Mouse (Mus musculus): ENCODE data around the gene Gstk1.

The Gstk1 gene

DNA sequence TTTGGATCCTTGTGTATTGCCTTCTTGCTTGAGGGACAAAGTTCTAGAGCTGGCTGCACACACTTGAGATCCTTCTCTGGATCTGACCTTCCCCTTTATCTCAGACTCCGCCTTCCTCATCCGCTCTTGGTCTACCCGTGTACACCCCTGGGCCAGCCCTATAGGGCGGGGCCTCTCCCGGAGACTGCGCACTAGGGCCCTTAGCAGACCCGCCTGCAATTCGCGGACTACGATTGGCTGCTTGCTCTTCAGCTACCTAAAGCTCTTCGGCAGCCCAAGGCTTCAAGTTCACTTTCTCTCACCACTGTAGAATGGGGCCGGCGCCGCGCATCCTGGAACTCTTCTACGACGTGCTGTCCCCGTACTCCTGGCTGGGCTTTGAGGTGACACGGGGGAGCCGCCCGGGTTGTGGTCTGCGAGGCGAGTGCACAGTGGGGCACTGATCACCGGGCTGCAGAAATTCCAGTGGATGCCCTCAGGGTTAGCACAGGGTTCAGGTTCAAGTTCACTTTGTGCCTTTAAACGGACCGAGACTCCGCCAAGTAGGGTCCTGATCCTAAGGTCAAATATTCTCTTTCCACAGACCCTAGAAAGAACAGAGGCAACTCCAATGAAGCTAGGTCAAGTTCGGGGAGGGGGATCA is at the start of gene Gstk1:
TSS of gene Gstk1 (plus strand) at position 225 of the 643 bp plus-strand sequence.
- peak; percentile 79 to 85 for DNase-seq (ENCODE audit: low spot score in 2 of 2)

DNA sequence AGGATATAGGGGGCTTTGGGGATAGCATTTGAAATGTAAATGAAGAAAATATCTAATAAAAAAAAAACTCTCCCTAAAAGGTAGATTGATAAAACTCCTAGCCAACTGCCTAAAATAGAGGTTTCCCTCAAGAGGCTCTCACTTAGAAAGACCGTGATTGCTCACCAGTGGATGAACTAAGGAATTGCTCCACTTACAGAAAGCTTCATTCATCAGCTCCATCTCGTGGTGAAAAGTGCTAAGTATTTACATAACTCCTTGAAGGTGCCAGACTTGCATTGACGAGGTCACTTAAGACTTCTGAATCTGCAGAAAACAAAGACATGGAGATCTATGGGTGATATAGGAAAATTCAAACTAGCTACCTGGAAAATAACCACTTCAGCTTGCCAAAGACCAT is 48.0 kb upstream of the Gstk1 start:
- no peak for DNase-seq (ENCODE audit: low spot score in 2 of 2)

- no peak for DNase-seq (ENCODE audit: low spot score in 2 of 2)
These were observed 46.2 kb upstream of the Gstk1 start for GRCm38 (mm10) chr6:42199498-42199897.

GRCm38 (mm10) chr6:42215028-42215427 is 30.7 kb upstream of the Gstk1 start, which contains the start of gene Tas2r144:
Gene Tas2r144 (plus strand): TSS chr6:42215328.
- DNase-seq (ENCODE audit: low spot score in 2 of 2), result no peak

DNA sequence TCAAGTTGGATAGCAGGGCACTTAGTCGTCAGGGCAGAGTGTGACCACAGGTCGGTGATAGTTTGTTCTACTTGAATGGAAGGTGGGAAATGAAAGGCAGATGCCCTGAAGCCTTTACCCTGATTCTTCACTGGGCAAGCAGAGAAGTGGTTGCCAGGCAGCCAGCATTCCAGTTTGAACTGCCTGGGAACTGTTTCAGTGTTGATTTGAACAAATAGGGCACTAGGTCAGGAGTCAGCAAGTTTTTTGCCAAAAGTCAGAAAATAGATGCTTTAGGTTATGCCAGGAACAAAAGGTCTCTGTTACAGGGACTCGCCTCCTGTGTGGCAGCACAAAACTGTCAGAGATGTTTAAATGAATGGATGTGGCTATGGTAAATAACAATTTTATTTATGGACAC is 23.4 kb upstream of the Gstk1 start:
- DNase-seq (ENCODE audit: low spot score in 2 of 2), result no peak

- DNase-seq (ENCODE audit: low spot score in 2 of 2), result no peak
These were observed 20.7 kb upstream of the Gstk1 start for GRCm38 (mm10) chr6:42225046-42225445.

- DNase-seq (ENCODE audit: low spot score in 2 of 2), result peak; percentile 46 to 79
These were observed 18.3 kb upstream of the Gstk1 start for GRCm38 (mm10) chr6:42227240-42228101.

GRCm38 (mm10) chr6:42229610-42230009 is 16.1 kb upstream of the Gstk1 start:
- no peak for DNase-seq (ENCODE audit: low spot score in 2 of 2)

- no peak for DNase-seq (ENCODE audit: low spot score in 2 of 2)
These were observed 14.5 kb upstream of the Gstk1 start for GRCm38 (mm10) chr6:42231191-42231590.

DNA sequence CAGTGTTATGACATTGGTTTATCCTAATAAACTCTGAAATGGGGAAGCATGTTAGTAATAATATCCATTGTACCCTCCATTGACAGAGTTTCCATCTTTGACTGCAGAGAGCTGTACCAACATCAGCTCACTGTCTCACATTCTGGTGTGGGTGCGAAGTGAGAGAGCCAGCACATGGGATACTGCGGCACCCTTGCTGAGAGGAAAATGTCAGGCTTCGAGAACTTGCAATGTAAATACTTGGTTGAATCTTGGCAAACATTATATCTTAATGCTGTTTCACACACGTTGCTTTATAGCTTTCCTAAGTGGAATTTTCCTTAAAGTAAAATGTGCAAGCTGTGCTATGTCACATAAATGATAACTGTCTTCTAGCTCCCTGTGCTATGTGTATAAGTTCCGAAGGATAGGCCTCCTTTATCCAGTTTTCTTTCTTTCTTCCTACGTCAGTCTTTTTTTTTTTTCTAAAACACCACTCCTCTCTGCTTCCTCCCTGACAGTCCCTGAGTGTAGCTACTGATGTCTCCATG is 8.4 kb upstream of the Gstk1 start:
- no peak for DNase-seq (ENCODE audit: low spot score in 2 of 2)

DNA sequence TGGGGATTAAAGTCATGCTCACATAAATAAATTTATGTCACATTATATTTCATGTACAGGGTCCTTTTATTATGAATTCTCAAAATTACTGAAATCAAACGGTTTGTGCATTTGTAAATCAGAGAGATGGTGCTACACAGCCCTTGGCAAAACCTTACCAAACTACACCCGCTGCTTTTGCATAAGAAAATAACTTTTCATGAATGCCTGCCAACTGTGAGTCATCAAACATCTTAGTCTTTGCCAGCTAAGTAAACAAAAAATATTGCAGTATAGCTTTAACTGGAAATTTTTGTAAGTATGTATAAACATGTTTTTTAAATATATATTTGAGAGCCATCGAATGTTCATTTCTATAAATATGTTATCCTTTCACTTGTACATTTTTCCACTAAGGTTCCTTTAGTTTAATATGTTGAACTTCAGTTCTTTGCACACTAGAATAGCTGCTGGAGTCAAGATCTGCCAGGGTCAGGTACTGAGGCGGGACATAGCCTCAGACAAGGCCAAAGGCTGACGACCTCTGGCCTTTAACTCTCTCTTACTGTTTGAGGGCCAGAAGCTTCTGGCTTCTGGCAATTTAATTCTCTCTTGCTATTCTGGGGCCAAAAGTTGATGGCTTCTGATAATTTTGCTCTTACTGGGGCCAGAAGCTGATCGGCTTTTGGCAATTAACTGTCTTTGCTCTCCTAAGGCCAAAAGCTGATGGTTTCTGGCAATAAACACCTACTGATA is 4.3 kb upstream of the Gstk1 start:
- DNase-seq (ENCODE audit: low spot score in 2 of 2), result no peak

DNA sequence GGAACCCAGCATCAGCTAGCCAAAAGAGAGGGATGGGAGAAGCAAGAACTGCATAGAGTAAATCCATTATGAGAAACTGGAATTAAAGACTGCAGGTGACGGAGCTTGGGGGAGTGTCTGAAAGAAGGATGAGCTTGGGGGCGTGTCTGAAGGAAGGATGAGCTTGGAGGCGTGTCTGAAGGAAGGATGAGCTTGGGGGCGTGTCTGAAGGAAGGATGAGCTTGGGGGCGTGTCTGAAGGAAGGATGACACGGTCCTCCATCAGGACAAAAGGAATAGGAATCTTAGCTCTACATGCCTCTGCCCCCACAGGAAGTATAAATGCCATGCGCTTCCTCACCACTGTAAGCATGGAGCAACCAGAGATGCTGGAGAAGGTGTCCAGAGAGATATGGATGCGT is 1.4 kb downstream of the Gstk1 start:
- DNase-seq (ENCODE audit: low spot score in 2 of 2), result peak in 1 of 2 experiments; percentile 38

DNA sequence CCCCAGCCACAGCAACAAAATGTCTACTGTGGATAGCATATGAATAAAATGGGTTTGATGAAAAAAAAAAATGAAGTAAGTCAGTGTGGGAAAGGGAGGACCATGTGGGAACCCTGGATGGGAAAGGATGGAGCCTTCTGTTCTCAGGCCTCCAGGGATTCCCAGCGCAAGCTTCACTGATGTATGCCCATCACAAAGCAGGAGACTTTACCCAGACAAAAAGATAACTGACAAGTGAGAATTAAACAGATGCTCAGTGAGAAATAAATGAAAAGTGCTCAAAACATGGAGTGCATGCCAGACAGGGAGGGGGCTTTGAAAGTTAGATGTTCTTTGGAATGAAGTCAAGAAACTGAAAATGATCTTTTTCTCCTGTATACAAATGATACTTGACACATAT is 2.2 kb downstream of the Gstk1 start:
- no peak for DNase-seq (ENCODE audit: low spot score in 2 of 2)

- DNase-seq (ENCODE audit: low spot score in 2 of 2), result no peak
These were observed 6.1 kb downstream of the Gstk1 start for GRCm38 (mm10) chr6:42251791-42252190.

GRCm38 (mm10) chr6:42253103-42253502 is 7.4 kb downstream of the Gstk1 start:
- DNase-seq (ENCODE audit: low spot score in 2 of 2), result no peak

GRCm38 (mm10) chr6:42257303-42257863 is 11.6 kb downstream of the Gstk1 start:
- peak; percentile 64 to 79 for DNase-seq (ENCODE audit: low spot score in 2 of 2)

DNA sequence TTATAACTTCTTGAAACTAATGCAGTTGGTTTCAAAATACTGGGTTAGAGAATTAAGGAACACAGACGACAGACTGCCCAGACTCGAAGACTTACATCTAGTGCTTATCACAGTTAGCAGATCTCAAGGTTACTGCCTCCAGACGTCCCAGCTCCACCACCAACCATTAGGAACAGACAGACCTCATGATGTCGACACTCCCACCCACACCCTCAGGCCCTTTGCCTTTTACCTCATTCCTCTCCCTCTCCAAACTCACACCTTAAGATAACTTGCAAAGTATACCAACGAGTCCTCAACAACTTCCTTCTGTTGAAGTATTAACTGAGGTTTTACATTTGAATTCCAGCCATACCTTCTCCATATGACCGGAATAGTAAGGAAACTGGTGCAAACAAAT is 14.7 kb downstream of the Gstk1 start:
- no peak for DNase-seq (ENCODE audit: low spot score in 2 of 2)

DNA sequence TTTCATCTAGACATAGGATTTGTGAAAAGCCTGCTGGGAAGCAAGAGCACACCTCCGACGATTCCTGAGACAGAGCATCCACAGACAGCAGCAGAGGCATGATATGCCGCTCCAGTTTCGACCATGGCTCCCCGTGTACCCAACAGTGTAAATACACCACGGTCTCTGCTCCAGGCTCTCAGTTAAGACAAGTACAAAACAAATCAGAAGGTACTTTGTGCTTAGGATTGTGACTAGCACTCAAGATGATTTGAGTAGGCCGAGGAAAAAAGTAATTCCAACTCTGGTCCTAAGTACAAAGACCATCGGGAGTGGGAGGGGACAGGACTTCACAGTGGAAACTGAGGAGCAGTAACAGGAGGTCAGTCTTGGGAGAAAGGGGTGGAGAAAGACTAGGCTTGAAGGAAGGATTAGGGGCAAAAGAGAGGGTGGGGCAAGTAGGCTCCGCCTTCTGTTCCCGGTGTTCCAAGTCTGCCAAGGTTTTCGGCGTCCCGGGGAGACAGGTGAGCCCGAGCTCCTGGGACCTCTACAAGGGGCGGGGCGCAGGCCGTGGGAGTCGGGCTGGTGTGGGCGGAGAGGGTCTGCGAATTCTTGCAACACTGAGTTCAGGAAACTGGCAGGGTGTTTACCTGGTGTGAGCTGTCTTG is 15.9 kb downstream of the Gstk1 start, which contains the start of gene Tmem139:
TSS of gene Tmem139 (plus strand) at position 447 of the 647 bp plus-strand sequence.
- no peak for DNase-seq (ENCODE audit: low spot score in 2 of 2)

- peak; percentile 97 to 98 for DNase-seq (ENCODE audit: low spot score in 2 of 2)
These were observed 19.0 kb downstream of the Gstk1 start, which contains the start of gene Casp2 for GRCm38 (mm10) chr6:42264626-42265312. Gene Casp2 (plus strand): TSS chr6:42264985.

Data from spleen, postnatal 4 days (tissue).